Mouse (Mus musculus): ENCODE data around the gene Col4a3bp. TPM values are rescaled to one million over a fixed set of nuclear protein-coding genes. Genes with fewer than 3 reads are reported as not detected.

The Col4a3bp gene
- polyA plus RNA-seq, 1 experiment: 13.6 TPM

DNA sequence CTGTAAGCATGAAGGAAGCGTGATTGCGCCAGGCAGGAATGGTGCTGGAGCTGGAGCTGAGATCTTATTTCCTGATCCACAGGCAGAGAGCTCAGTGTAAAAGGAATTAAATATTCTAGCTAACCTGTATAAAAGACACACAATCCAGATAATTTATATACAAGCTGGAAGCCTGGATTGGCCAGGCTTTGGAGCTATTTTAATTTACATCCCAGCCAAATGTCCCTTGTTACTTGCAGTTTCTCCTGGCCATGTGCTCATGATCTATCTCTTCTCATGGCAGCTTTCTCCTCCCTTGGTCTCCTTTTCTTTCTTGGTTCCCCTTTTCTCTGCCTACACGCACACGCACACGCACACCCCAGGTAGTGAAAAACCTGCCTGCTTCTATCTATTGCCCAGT is 44.1 kb downstream of the Col4a3bp start:
- no peaks in the 10 kb centered on the region for H3K27me3 ChIP-seq (replicated peaks; ENCODE audit: control insufficient read depth, insufficient read depth, low read length)
- no peak for DNase-seq
- H3K4me1 ChIP-seq (ENCODE audit: control insufficient read depth, insufficient read depth, low read length): peaks cover 13% of the 10 kb centered on the region
- H3K27ac ChIP-seq (ENCODE audit: insufficient read depth, low read depth, low read length): no peak overlapping the region
- 95% methylated on average over 5 of the region's 5 CpGs for WGBS
- TF ChIP-seq CTCF (conservative IDR thresholded peaks at IDR 0.05; ENCODE audit: insufficient read depth, insufficient read length, low read depth, low read length) (no peak), POLR2A (IDR thresholded peaks at IDR 0.05; ENCODE audit: low read depth, low read length) (no peak)
- H3K4me3 ChIP-seq (ENCODE audit: insufficient read depth, low read depth, low read length): no peak overlapping the region
- no peaks in the 10 kb centered on the region for H3K36me3 ChIP-seq (ENCODE audit: control insufficient read depth, insufficient read depth, low read length)

DNA sequence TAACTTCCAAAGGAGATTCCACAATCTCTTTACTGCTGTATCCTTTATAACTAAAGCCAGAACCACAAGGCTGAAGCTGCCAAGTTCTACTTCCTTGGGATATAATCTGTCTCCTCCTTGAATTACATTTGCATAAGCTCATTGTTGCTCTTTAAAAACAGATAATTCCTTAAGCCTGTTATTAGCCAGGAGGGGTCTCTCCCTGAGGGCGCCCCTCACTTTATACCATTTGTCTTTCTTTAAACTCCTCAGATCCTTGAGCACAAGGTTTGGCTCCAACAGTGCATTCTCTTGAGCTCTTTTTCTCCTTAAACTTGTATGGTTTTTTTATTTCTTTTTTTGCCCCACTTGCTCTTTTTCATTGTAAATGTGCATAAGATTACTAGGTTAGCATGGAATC is 46.2 kb downstream of the Col4a3bp start:
- WGBS: 100% methylated on average over 1 of the region's 1 CpGs
- H3K27ac ChIP-seq (ENCODE audit: insufficient read depth, low read depth, low read length): no peak overlapping the region
- H3K4me1 ChIP-seq (ENCODE audit: control insufficient read depth, insufficient read depth, low read length): peaks cover 13% of the 10 kb centered on the region
- TF ChIP-seq POLR2A (IDR thresholded peaks at IDR 0.05; ENCODE audit: low read depth, low read length) (no peak), CTCF (conservative IDR thresholded peaks at IDR 0.05; ENCODE audit: insufficient read depth, insufficient read length, low read depth, low read length) (no peak)
- no peaks in the 10 kb centered on the region for H3K36me3 ChIP-seq (ENCODE audit: control insufficient read depth, insufficient read depth, low read length)
- H3K27me3 ChIP-seq (replicated peaks; ENCODE audit: control insufficient read depth, insufficient read depth, low read length): no peaks in the 10 kb centered on the region
- DNase-seq: no peak
- H3K4me3 ChIP-seq (ENCODE audit: insufficient read depth, low read depth, low read length): no peak overlapping the region

DNA sequence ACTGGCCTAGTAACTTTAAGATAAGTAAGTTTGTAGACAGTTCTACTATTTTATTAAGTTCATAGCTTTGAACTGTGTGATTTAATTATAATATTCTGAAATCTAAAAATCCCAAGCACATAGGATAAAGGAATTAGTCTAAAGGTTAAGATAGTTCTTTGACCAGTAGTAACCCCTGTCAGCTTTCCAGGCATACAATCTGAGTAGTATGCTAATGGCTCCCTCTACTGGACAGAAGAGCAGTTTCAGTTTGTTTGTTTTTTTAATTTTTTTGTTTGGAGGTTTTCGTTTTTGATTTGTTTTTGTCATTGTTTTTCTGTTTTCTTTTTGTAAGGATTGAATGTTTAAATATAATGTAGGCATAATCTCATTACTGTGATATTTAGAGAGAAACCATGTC is 51.2 kb downstream of the Col4a3bp start:
- TF ChIP-seq POLR2A (IDR thresholded peaks at IDR 0.05; ENCODE audit: low read depth, low read length) (no peak), CTCF (conservative IDR thresholded peaks at IDR 0.05; ENCODE audit: insufficient read depth, insufficient read length, low read depth, low read length) (peak; percentile 33; the same call in 1 of the 2 replicates)
- H3K4me1 ChIP-seq (ENCODE audit: control insufficient read depth, insufficient read depth, low read length): peaks cover 9% of the 10 kb centered on the region
- no peak overlapping the region for H3K4me3 ChIP-seq (ENCODE audit: insufficient read depth, low read depth, low read length)
- no peak overlapping the region for H3K27ac ChIP-seq (ENCODE audit: insufficient read depth, low read depth, low read length)
- WGBS: 4% methylated on average over 1 of the region's 1 CpGs
- H3K36me3 ChIP-seq (ENCODE audit: control insufficient read depth, insufficient read depth, low read length): no peaks in the 10 kb centered on the region; the same call in 1 of the 2 replicates
- DNase-seq: peak; percentile 60
- H3K27me3 ChIP-seq (replicated peaks; ENCODE audit: control insufficient read depth, insufficient read depth, low read length): no peaks in the 10 kb centered on the region

DNA sequence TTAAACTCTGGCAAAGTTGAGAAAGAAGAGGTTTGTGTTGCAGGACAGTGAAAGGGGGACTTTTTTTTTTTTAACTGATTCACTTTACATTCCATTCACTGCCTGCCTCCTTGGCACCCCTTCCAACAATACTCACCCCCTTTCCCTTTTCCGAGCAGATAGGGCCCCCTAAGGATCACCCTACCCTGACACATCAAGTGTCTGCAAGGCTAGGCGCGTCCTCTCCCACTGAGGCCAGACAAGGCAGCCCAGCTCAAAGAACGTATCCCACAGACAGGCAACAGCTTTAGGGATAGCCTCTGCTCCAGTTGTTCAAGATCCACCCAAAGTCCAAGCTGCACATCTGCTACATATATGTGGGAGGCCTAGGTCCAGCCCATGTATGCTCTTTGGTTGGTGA is 51.7 kb downstream of the Col4a3bp start:
- Histone ChIP-seq H3K36me3 (ENCODE audit: control insufficient read depth, insufficient read depth, low read length) (no peaks in the 10 kb centered on the region; the same call in 1 of the 2 replicates), H3K4me3 (ENCODE audit: insufficient read depth, low read depth, low read length) (no peak overlapping the region), H3K4me1 (ENCODE audit: control insufficient read depth, insufficient read depth, low read length) (peaks cover 9% of the 10 kb centered on the region; the same call in 1 of the 2 replicates), H3K27me3 (replicated peaks; ENCODE audit: control insufficient read depth, insufficient read depth, low read length) (no peaks in the 10 kb centered on the region), H3K27ac (ENCODE audit: insufficient read depth, low read depth, low read length) (no peak overlapping the region)
- 80% methylated on average over 4 of the region's 4 CpGs for WGBS
- TF ChIP-seq CTCF (conservative IDR thresholded peaks at IDR 0.05; ENCODE audit: insufficient read depth, insufficient read length, low read depth, low read length) (no peak), POLR2A (IDR thresholded peaks at IDR 0.05; ENCODE audit: low read depth, low read length) (no peak)
- DNase-seq: no peak

DNA sequence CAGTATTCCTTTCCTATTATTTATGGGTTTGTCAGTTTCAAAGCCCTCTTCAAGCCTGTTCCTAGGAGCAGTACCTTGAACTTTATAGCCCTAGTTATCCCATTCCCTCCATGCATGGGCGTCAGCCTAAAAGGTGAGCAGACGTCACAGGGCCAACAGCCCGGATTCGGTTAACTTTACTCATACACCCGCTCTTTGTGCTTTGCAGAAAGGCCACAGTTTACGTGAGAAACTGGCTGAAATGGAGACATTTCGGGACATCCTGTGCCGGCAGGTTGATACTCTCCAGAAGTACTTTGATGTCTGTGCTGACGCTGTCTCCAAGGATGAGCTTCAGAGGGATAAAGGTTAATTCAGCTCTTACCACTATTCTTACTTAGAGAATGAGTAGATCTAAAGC is 56.8 kb downstream of the Col4a3bp start:
- H3K27ac ChIP-seq (ENCODE audit: insufficient read depth, low read depth, low read length): no peak overlapping the region
- 89% methylated on average over 9 of the region's 9 CpGs for WGBS
- no peak for TF ChIP-seq CTCF (conservative IDR thresholded peaks at IDR 0.05; ENCODE audit: insufficient read depth, insufficient read length, low read depth, low read length)
- TF ChIP-seq POLR2A (IDR thresholded peaks at IDR 0.05; ENCODE audit: low read depth, low read length): no peak

DNA sequence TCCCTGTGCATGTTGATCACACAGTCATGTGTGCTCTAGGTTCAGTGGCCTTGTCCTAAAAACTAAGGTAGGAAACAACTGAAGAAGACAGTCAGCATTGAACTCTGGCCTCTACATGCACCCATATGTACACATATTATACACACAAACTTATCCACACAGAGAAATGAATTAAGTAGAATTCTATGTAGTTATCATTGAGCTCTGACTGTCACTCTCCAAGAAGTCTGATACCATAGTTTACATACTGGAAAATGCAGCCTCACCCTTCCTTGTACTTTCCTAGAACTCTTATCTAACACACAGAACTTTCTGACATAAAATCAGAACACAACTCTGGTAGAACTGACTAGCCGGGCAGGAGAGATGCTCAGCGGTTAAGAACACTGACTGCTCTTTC is 61.8 kb downstream of the Col4a3bp start:
- WGBS: 92% methylated on average over 2 of the region's 2 CpGs
- Histone ChIP-seq H3K4me3 (ENCODE audit: insufficient read depth, low read depth, low read length) (no peak overlapping the region), H3K27ac (ENCODE audit: insufficient read depth, low read depth, low read length) (no peak overlapping the region), H3K4me1 (ENCODE audit: control insufficient read depth, insufficient read depth, low read length) (no peaks in the 10 kb centered on the region), H3K27me3 (replicated peaks; ENCODE audit: control insufficient read depth, insufficient read depth, low read length) (no peaks in the 10 kb centered on the region), H3K36me3 (ENCODE audit: control insufficient read depth, insufficient read depth, low read length) (no peaks in the 10 kb centered on the region; the same call in 1 of the 2 replicates)
- no peak for DNase-seq
- TF ChIP-seq CTCF (conservative IDR thresholded peaks at IDR 0.05; ENCODE audit: insufficient read depth, insufficient read length, low read depth, low read length) (no peak), POLR2A (IDR thresholded peaks at IDR 0.05; ENCODE audit: low read depth, low read length) (no peak)

More for the DNA sequence above, 56.8 kb downstream of the Col4a3bp start:
- Histone ChIP-seq H3K4me1 (ENCODE audit: control insufficient read depth, insufficient read depth, low read length) (no peaks in the 10 kb centered on the region), H3K4me3 (ENCODE audit: insufficient read depth, low read depth, low read length) (no peak overlapping the region), H3K27me3 (replicated peaks; ENCODE audit: control insufficient read depth, insufficient read depth, low read length) (no peaks in the 10 kb centered on the region), H3K36me3 (ENCODE audit: control insufficient read depth, insufficient read depth, low read length) (no peaks in the 10 kb centered on the region; the same call in 1 of the 2 replicates)
- DNase-seq: no peak

DNA sequence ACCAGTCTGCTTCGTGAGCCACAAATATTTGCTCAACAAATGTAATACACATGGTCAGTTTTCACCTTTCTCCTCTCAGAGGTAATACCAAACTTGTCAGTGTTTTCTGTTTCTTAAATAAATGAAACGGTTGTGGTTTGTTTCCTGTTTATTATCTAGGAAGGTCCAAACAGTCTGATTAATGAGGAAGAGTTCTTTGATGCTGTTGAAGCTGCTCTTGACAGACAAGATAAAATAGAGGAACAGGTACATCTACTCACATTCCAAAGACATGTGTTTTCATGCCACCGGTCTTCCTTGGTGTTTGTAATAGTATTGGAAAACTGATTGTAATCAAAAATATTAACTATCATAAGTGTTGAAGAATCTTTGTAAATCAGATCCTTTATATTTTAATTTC is 72.2 kb downstream of the Col4a3bp start:
- DNase-seq: no peak
- no peak for TF ChIP-seq CTCF (conservative IDR thresholded peaks at IDR 0.05; ENCODE audit: insufficient read depth, insufficient read length, low read depth, low read length)
- no peak for TF ChIP-seq POLR2A (IDR thresholded peaks at IDR 0.05; ENCODE audit: low read depth, low read length)
- 88% methylated on average over 3 of the region's 3 CpGs for WGBS
- H3K27ac ChIP-seq (ENCODE audit: insufficient read depth, low read depth, low read length): no peak overlapping the region
- H3K4me1 ChIP-seq (ENCODE audit: control insufficient read depth, insufficient read depth, low read length): no peaks in the 10 kb centered on the region
- no peaks in the 10 kb centered on the region for H3K27me3 ChIP-seq (replicated peaks; ENCODE audit: control insufficient read depth, insufficient read depth, low read length)
- peaks cover 2% of the 10 kb centered on the region; the same call in 1 of the 2 replicates for H3K36me3 ChIP-seq (ENCODE audit: control insufficient read depth, insufficient read depth, low read length)
- no peak overlapping the region for H3K4me3 ChIP-seq (ENCODE audit: insufficient read depth, low read depth, low read length)
